Mouse (Mus musculus): ENCODE results near the gene Gmfg. TPM values are rescaled to one million over a fixed set of nuclear protein-coding genes. Genes with fewer than 3 reads are reported as not detected.

Gene Gmfg
- total RNA-seq (2023), result 222 to 256 TPM (median 254 TPM) in 4 replicates

DNA sequence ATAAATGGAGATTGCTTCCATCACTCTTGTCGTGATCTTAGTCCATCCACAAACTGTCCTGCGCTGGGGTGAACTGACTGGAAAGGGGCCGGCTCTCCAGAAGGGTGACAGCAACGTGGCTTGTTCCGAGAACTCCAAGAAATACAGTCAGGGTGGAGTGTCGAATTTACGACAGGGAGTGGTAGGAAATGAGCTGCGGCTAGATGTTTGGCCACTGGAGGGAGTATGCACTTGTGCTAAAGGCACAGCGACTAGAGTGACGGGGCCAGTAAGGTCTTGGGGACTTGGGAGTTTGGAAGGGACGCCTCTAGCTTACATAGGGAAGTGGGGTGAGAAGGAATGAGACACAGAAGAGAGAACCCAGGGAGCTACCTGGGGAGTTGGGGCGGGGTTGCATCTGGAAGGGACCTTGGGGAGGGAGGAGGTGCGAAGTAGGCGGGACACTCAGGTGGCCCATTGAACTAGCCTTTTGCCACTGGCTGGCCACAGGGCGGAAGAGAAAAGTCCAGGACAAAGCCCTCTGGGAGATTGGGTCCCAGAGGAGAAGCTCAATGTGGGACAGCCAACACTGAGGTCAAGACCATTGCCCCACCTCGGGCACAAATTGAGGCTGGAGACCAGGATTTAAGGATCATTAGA is at the start of gene Gmfg:
Gene Gmfg, plus strand, starts transcription at position 516 of the 639 bp plus-strand sequence.

DNA sequence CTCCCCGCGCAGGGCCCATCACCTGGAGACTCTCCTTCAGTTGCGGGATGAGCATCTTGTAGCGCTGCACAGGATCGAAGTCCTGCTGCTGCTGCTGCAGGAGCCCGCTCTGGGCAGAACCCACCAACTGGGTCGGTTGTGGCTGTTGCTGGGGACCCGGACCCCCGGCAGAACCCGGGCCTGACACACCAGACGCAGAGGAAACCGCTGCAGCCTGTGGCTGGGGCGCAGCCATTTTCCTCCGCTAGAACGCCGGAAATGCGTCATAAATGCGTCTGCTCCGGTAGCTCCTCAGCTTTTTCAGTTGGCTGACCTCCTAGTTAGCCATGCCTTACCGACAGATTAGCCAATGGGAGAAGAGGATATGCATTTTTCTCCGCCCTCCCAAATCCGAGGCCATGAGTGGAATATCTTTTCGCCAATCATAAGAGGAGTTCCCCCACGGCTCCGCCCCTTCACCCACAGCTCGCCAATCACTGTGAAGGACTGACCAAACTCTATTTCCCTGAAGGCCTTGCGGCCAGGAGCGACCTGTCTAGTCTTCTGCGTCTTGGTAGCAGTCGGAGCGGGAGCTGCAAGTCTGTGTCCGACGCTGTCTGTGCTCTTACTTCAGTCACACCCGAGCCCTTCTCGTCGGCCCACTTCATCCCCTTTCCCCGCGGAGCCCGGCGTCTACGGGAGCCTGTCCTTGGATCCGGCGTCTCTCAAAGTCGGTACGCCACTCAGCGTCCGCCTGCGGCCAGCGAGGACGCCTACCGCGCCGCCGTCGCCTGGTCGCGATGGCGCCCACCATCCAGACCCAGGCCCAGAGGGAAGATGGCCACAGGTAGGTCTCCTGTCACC is 44.6 kb upstream of the Gmfg start, which contains the start of the genes Med29 and Paf1:
Gene Med29, minus strand, starts transcription at position 280 of the 843 bp plus-strand sequence.
Gene Paf1, plus strand, starts transcription at position 523 of the 843 bp plus-strand sequence.

DNA sequence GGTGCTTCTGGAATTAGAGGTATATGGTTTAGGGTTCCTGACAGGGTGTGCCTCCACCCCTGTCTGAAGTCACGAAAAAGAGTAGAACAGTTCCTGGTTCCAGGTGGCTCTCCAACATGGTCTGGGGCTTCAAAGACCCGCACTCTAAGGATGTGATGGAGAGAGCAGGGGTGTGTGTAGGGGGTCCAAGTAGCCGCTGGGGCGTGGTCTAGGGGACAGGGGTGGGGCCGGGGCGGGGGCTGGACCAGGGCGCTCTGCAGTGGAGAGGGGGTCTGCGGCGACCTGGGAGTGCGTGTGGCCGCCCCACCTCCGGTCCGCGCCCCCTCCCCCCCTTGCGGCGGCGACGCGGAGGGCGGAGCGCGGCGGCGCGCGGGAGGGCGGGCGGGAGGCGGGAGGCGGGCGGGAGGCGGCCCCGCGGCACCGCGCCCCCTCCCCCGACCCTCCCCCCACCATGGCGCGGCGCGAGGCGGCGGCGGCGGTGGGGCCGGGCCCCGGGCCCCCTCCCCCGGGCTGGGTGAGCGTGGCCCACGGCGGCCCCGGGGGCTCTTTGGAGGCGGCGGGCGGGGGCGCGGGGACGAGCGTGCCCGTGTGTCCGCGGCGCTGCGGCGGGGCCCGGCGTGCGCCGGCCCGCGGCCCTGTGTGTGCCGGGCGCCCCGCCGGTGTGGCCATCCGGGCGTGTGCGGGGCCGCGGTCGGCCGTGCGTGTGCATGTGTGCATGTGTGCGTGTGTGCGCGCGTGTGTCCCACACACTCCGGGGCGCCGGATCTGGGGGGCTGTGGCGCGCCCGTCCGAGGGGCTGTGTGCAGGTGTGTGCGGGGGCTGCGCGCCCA is 14.5 kb downstream of the Gmfg start, which contains the start of gene Lrfn1:
Gene Lrfn1, plus strand, starts transcription at position 450 of the 830 bp plus-strand sequence.

Other genes starting within 250 kb of the Gmfg start
- gene Eid2, start 169.6 kb upstream of the Gmfg start, total RNA-seq (2023), result 1.1 to 1.8 TPM (median 1.3 TPM) in 4 replicates
- gene Eid2b, start 159.7 kb upstream of the Gmfg start, total RNA-seq (2023), result 2.8 to 3.8 TPM (median 3.1 TPM) in 4 replicates
- not detected in 4 replicates for gene Selenov, start 146.3 kb upstream of the Gmfg start, total RNA-seq (2023)
- gene Dll3, start 135.2 kb upstream of the Gmfg start, total RNA-seq (2023), result 0.45 to 0.73 TPM in 2 of 4 replicates, not detected in the others
- 35.7 to 50.0 TPM (median 41.5 TPM) in 4 replicates for gene Timm50, start 125.4 kb upstream of the Gmfg start, total RNA-seq (2023)
- gene Supt5, start 98.7 kb upstream of the Gmfg start, total RNA-seq (2023), result 158 to 180 TPM (median 162 TPM) in 4 replicates
- 2,978 to 3,247 TPM (median 3,204 TPM) in 4 replicates for gene Rps16, start 86.8 kb upstream of the Gmfg start, total RNA-seq (2023)
- gene Plekhg2, start 64.8 kb upstream of the Gmfg start, total RNA-seq (2023), result 130 to 143 TPM (median 135 TPM) in 4 replicates
- gene Zfp36, start 57.2 kb upstream of the Gmfg start, total RNA-seq (2023), result 804 to 1,027 TPM (median 895 TPM) in 4 replicates
- gene Med29, start 44.7 kb upstream of the Gmfg start, total RNA-seq (2023), result 13.9 to 18.0 TPM (median 15.8 TPM) in 4 replicates
- 156 to 175 TPM (median 161 TPM) in 4 replicates for gene Paf1, start 44.5 kb upstream of the Gmfg start, total RNA-seq (2023)
- gene Lrfn1, start 14.5 kb downstream of the Gmfg start, total RNA-seq (2023), result 0.95 to 1.3 TPM (median 1.3 TPM) in 4 replicates
- gene Ifnl2, start 73.0 kb downstream of the Gmfg start, total RNA-seq (2023), result not detected in 4 replicates
- not detected in 4 replicates for gene Ifnl3, start 85.4 kb downstream of the Gmfg start, total RNA-seq (2023)
- not detected in 4 replicates for gene Sycn, start 103.4 kb downstream of the Gmfg start, total RNA-seq (2023)
- not detected in 4 replicates for gene Nccrp1, start 109.8 kb downstream of the Gmfg start, total RNA-seq (2023)
- gene Samd4b, start 160.7 kb downstream of the Gmfg start, total RNA-seq (2023), result 48.1 to 61.6 TPM (median 56.1 TPM) in 4 replicates
- gene Pak4, start 160.7 kb downstream of the Gmfg start, total RNA-seq (2023), result 11.4 to 15.2 TPM (median 14.0 TPM) in 4 replicates
- gene Acp7, start 193.9 kb downstream of the Gmfg start, total RNA-seq (2023), result not detected in 4 replicates

Data from B cell, adult 62 days (primary cell).